Mouse (Mus musculus) MEL (cell line): ENCODE measurements around the gene Phf11a.

Source experiments
- CHD2 ChIP-seq: IDR thresholded peaks from 2 replicates; pipeline ENCODE4 v1.6.1; 2011; ENCODE audit warnings: low read length, improper control_type of control experiment
- E2F4 ChIP-seq: IDR thresholded peaks from 2 replicates; pipeline ENCODE4 v1.6.1; 2011; ENCODE audit warnings: low read depth, low read length, improper control_type of control experiment, borderline replicate concordance
- GATA1 ChIP-seq: IDR thresholded peaks from 2 replicates; pipeline ENCODE4 v1.6.1; 2011; ENCODE audit warnings: low read depth, low read length, improper control_type of control experiment
- NRF1 ChIP-seq: IDR thresholded peaks from 2 replicates; pipeline ENCODE4 v1.6.1; 2014; ENCODE audit warnings: low read depth, mild to moderate bottlenecking, inconsistent platforms, low read length, improper control_type of control experiment, moderate library complexity; ENCODE audit not compliant: poor library complexity, insufficient read depth, severe bottlenecking
- POLR2A ChIP-seq, 2 experiments: IDR thresholded peaks; 2 replicates each; pipeline ENCODE4 v1.6.1; 2011 to 2012; ENCODE audit warnings: low read length in 2 of 2, mild to moderate bottlenecking in 2 of 2, control low read depth in 1 of 2, improper control_type of control experiment in 1 of 2, low read depth in 1 of 2, moderate library complexity in 1 of 2; ENCODE audit not compliant: control insufficient read depth in 1 of 2, insufficient read depth in 1 of 2, poor library complexity in 1 of 2
- USF2 ChIP-seq, 2 experiments: IDR thresholded peaks; 2 replicates each; pipeline ENCODE4 v1.6.1; 2011 to 2012; ENCODE audit warnings: improper control_type of control experiment in 2 of 2, low read length in 2 of 2, borderline replicate concordance in 1 of 2, inconsistent platforms in 1 of 2, low read depth in 1 of 2, mild to moderate bottlenecking in 1 of 2; ENCODE audit not compliant: insufficient read depth in 1 of 2

DNA sequence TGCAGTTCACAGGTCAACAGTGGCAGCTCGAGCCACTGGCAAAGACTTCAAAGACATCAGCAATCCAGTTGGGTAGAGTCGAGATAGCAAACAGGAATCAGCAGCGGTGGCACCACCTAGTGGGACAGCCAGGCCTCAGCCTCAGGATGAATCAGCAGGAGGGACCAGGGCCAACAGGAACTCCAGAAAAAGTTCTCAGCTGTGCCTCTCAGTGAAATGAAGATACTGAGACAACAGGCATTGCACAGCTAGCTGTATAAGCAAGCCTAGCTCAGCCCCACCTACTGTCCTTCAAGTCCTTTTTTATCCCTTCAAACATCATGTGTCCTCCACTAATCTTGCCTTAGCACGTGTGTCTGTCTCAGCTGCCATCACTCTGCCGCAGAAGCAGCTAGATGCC is 65.3 kb downstream of the Phf11a start:
- TF ChIP-seq GATA1 (no peak), CHD2 (no peak), NRF1 (no peak), E2F4 (no peak), POLR2A (IDR thresholded peaks at IDR 0.05; ENCODE audit: control insufficient read depth in 1 of 2, insufficient read depth in 1 of 2, low read depth in 1 of 2, low read length in 2 of 2, poor library complexity in 1 of 2) (no peak), USF2 (IDR thresholded peaks at IDR 0.05; ENCODE audit: borderline replicate concordance in 1 of 2, insufficient read depth in 1 of 2, low read depth in 1 of 2, low read length in 2 of 2) (no peak)
